Mouse (Mus musculus) midbrain, embryonic 13.5 days (tissue): Measurements from ENCODE around the gene Car2. TPM values are rescaled to one million over a fixed set of nuclear protein-coding genes. Genes with fewer than 3 reads are reported as not detected.

Experiments
- polyA plus RNA-seq: library from polyadenylated mRNA; unstranded; fragments of >200 nt; fragmentation: Nextera tagmentation; extraction: Ambion mirVana; gene quantifications from 2 replicates; pipeline ENCODE4 v1.2.1, GENCODE M21; 2015

Gene Car2
- polyA plus RNA-seq, 1 experiment from 2014 or later = 22.0 TPM

Other genes starting within 250 kb of the Car2 start
- gene Car13, start 244.5 kb upstream of the Car2 start, polyA plus RNA-seq = 0.71 and 0.94 TPM in 2 replicates
- 0.17 TPM in 1 of 2 replicates, not detected in the other for gene Car1, start 77.9 kb upstream of the Car2 start, polyA plus RNA-seq
- gene Car3, start 22.8 kb upstream of the Car2 start, polyA plus RNA-seq = 1.5 TPM in 2 replicates